Mouse (Mus musculus) colon, adult 2 months (tissue): ENCODE results near the gene Slc7a5. TPM values are rescaled to one million over a fixed set of nuclear protein-coding genes. Genes with fewer than 3 reads are reported as not detected.

Experiments used
- polyA plus RNA-seq: library from polyadenylated mRNA; depleted of rRNA; stranded (reverse); fragments of >200 nt; gene quantifications from 2 replicates; pipeline ENCODE4 v1.2.3, GENCODE M21; 2012; rRNA removed

Slc7a5 gene
- 15.9 and 16.8 TPM in 2 replicates for polyA plus RNA-seq

DNA sequence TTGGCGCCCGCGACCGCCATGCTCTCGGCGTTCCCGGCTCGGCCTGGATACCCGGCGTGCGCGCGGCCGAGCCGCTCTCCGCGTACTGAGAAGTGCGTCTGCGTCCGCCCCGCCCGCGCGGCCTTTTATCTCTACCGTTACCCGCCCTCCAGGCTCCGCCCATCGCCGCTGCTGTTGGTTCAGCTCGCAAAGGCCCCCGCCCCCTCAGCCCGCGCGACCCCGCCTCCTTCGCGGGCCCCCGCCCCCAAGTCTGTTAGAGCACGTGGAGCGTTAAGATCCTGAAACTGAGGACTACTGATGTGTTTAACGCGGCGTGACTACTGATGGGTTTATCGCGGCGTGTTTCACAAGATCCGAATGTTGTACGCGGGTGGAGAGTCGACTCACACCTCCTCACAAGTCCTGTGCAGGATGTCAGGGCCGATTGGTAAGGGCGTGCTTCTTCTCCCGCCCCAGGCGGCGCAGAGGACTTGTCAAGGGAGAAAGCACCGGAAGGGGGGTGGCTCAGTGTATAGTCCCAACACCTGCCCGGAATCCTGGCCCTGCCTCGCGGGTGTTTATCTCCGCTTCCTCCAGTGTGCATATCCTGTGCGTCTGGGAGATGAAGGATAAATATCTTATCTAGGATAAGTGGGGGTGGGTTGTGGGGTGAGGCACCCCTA, at the start of gene Slc7a5:
TSS of gene Slc7a5 (minus strand) at position 108 of the 662 bp plus-strand sequence.

DNA sequence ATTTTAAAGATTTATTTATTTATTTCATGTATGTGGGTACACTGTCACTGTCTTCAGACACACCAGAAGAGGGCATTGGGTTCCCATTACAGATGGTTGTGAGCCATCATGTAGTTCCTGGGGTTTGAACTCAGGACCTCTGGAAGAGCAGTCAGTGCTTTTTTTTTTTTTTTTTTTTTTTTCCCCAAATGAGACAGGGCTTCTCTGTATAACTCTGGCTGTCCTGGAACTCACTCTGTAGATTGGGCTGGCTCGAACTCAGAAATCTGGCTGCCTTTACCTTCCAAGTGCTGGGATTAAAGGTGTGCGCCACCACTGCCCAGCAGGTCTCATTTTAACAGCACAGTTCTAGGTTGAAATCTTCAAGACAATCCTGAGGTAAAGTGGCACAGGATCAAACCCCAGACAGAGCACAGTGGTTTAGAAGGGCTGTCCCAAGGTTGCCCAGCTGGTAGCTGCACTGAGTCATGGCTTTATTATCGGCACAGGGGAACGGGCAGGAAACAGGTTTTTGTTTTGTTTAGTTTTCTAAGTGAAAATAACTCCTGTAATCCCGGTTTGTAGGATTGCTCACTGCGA, 41.8 kb upstream of the Slc7a5 start, which contains the start of gene Banp:
TSS of gene Banp (plus strand) at position 529 of the 579 bp plus-strand sequence.

DNA sequence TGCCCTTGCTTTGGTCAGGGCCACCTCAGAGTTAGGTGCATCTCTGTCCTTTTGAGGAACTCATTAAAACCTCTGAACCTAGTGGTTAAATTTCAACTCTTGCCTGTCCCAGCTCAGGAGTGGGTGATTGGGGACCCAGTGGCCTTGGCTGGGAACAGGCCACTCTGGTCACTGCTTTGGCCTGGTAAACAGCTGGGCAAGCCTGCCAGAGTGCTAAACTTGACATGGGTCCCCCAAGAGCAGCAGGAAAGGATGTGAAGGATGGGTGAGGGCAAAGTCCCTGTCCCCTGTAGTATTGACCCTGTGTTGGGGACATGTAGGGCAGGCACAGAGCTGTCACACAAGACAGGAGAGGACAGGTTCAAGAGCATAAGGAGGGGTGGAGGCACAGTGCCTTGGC, 37.3 kb upstream of the Slc7a5 start, which contains the start of gene Car5a:
TSS of gene Car5a (minus strand) at position 74 of the 400 bp plus-strand sequence.

Other genes starting within 250 kb of the Slc7a5 start
- 1.5 and 1.8 TPM in 2 replicates for gene Jph3, start 178.1 kb downstream of the Slc7a5 start, polyA plus RNA-seq
- 12.4 and 15.3 TPM in 2 replicates for gene Klhdc4, start 78.1 kb downstream of the Slc7a5 start, polyA plus RNA-seq
- gene Car5a, start 37.2 kb upstream of the Slc7a5 start, polyA plus RNA-seq: 0.15 and 0.27 TPM in 2 replicates
- gene Banp, start 42.1 kb upstream of the Slc7a5 start, polyA plus RNA-seq: 48.1 and 64.3 TPM in 2 replicates